Mouse (Mus musculus): ENCODE data around the gene Gm20795.
"Not testable (repeated sequence)": the region's sequence is repeated elsewhere in the genome, so short reads cannot be mapped to it uniquely, and the experiment has no call there.

Gene Gm20795

GRCm38 (mm10) chrY:40804614-40805013, at the start of gene Gm20795:
Gene Gm20795 (plus strand): TSS chrY:40804914.
- DNase-seq (ENCODE audit: low read depth, low spot score): not testable (repeated sequence)

- DNase-seq (ENCODE audit: low read depth, low spot score): not testable (repeated sequence)
Measured at GRCm38 (mm10) chrY:40775665-40776064, 29.0 kb upstream of the Gm20795 start, which contains the start of gene Gm21797. Gene Gm21797 (minus strand): TSS chrY:40775765.
